ENCODE assay signal across 8 mouse cellular contexts in the genomic region with DNA sequence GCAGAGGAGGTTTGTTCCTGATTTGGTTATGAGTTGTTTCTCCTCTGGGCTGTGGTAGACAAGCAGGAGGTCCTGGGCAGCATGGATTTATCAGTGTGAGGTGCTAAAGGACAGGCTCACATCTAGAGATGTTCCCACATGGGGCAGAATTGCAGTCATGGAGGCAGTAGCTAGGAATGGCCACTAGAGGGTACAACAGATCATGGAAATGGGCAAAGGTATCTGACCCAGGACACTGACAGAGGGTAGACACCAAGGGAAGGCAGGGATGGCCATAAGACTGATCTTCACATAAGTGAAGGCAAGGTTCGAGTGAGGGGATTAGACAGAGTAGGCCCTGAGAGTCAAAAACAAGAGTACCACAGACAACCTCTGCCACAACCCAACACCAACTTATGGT. TPM values are rescaled to one million over a fixed set of nuclear protein-coding genes. Genes with fewer than 3 reads are reported as not detected.
DNase-seq lines count a peak whose midpoint lies in the region; ATAC-seq lines count a peak whose summit lies in the region.

No protein-coding gene starts in this region.

- H3K9ac ChIP-seq in neural tube, embryonic 15.5 days (replicated peaks), result no peak overlapping the region
- H3K9ac ChIP-seq in hindbrain, embryonic 15.5 days, result no peak overlapping the region

- no peak for ATAC-seq in neural tube, embryonic 15.5 days (ENCODE audit: low FRiP score)
- ATAC-seq in hindbrain, embryonic 15.5 days (ENCODE audit: low FRiP score, low read depth), result peak; percentile 42; the same call in 1 of the 2 replicates

- H3K4me3 ChIP-seq in neural tube, embryonic 15.5 days (replicated peaks), result no peak overlapping the region
- H3K4me3 ChIP-seq in hindbrain, embryonic 15.5 days, result no peak overlapping the region

- no peak overlapping the region for H3K27ac ChIP-seq in neural tube, embryonic 15.5 days (replicated peaks)
- no peak overlapping the region for H3K27ac ChIP-seq in hindbrain, embryonic 15.5 days (replicated peaks)

- DNase-seq in neural tube, embryonic 10.5 days (ENCODE audit: extremely low spot score, low spot score), result peak; percentile 34
- DNase-seq in adrenal gland, postnatal 14 days, result peak; percentile 74
- peak; percentile 47 for DNase-seq in embryo, embryonic 9.5 days (ENCODE audit: extremely low spot score)
- peak; percentile 40 to 66 for DNase-seq in layer of hippocampus, postnatal 14 days (ENCODE audit: low spot score in 2 of 2)
- peak; percentile 44 for DNase-seq in mesoderm, embryonic 11.5 days (ENCODE audit: low read depth, low spot score)
- peak; percentile 58 for DNase-seq in thymus, postnatal 14 days

- H3K9me3 ChIP-seq in neural tube, embryonic 15.5 days (replicated peaks), result no peaks in the 10 kb centered on the region
- H3K9me3 ChIP-seq in hindbrain, embryonic 15.5 days, result no peaks in the 10 kb centered on the region

- H3K4me2 ChIP-seq in neural tube, embryonic 15.5 days, result no peak overlapping the region
- no peak overlapping the region for H3K4me2 ChIP-seq in hindbrain, embryonic 15.5 days

- H3K36me3 ChIP-seq in neural tube, embryonic 15.5 days, result peaks cover 22% of the 10 kb centered on the region
- H3K36me3 ChIP-seq in hindbrain, embryonic 15.5 days, result peaks cover 23% of the 10 kb centered on the region

- H3K4me1 ChIP-seq in neural tube, embryonic 15.5 days, result no peaks in the 10 kb centered on the region
- no peaks in the 10 kb centered on the region for H3K4me1 ChIP-seq in hindbrain, embryonic 15.5 days (replicated peaks)

- WGBS in neural tube, embryonic 15.5 days, result 67% methylated on average over 1 of the region's 1 CpGs
- WGBS in hindbrain, embryonic 15.5 days, result 60% methylated on average over 1 of the region's 1 CpGs

- no peaks in the 10 kb centered on the region for H3K27me3 ChIP-seq in neural tube, embryonic 15.5 days (replicated peaks)
- H3K27me3 ChIP-seq in hindbrain, embryonic 15.5 days, result no peaks in the 10 kb centered on the region

RNA-seq across cellular contexts. Expression of gene Atp5k, which starts 7.1 kb away (rescaled TPM):
- polyA plus RNA-seq in neural tube, embryonic 15.5 days (2015; fragmentation: Nextera tagmentation; extraction: Ambion mirVana), result 430 and 482 TPM in 2 replicates
- total RNA-seq in adrenal gland, postnatal 14 days (2021), result 964 and 993 TPM in 2 replicates
- polyA plus RNA-seq in hindbrain, embryonic 15.5 days (2015; fragmentation: Nextera tagmentation; extraction: Ambion mirVana), result 430 and 504 TPM in 2 replicates
- total RNA-seq in layer of hippocampus, postnatal 14 days (2021), result 100 to 1,000 TPM; 331 to 343 TPM

RNA-seq across cellular contexts. Expression of gene Mfsd7a, which starts 21.5 kb away (rescaled TPM):
- 0.19 and 0.34 TPM in 2 replicates for polyA plus RNA-seq in neural tube, embryonic 15.5 days (2015; fragmentation: Nextera tagmentation; extraction: Ambion mirVana)
- total RNA-seq in adrenal gland, postnatal 14 days (2021), result 0.89 and 1.4 TPM in 2 replicates
- 0.09 and 0.22 TPM in 2 replicates for polyA plus RNA-seq in hindbrain, embryonic 15.5 days (2015; fragmentation: Nextera tagmentation; extraction: Ambion mirVana)
- under 1 TPM; 0.58 to 0.98 TPM for total RNA-seq in layer of hippocampus, postnatal 14 days (2021)

RNA-seq across cellular contexts. Expression of gene Pcgf3, which starts 33.8 kb away (rescaled TPM):
- 24.7 and 25.5 TPM in 2 replicates for polyA plus RNA-seq in neural tube, embryonic 15.5 days (2015; fragmentation: Nextera tagmentation; extraction: Ambion mirVana)
- 41.7 and 42.5 TPM in 2 replicates for total RNA-seq in adrenal gland, postnatal 14 days (2021)
- polyA plus RNA-seq in hindbrain, embryonic 15.5 days (2015; fragmentation: Nextera tagmentation; extraction: Ambion mirVana), result 24.0 and 24.3 TPM in 2 replicates
- total RNA-seq in layer of hippocampus, postnatal 14 days (2021), result 10 to 100 TPM; 57.2 to 60.4 TPM

RNA-seq across cellular contexts. Expression of gene Pde6b, which starts 39.0 kb away (rescaled TPM):
- polyA plus RNA-seq in neural tube, embryonic 15.5 days (2015; fragmentation: Nextera tagmentation; extraction: Ambion mirVana), result 0.29 and 0.34 TPM in 2 replicates
- total RNA-seq in adrenal gland, postnatal 14 days (2021), result not detected in 2 replicates
- 0.12 and 0.13 TPM in 2 replicates for polyA plus RNA-seq in hindbrain, embryonic 15.5 days (2015; fragmentation: Nextera tagmentation; extraction: Ambion mirVana)
- total RNA-seq in layer of hippocampus, postnatal 14 days (2021), result under 1 TPM in 1 of 2 experiments, not detected in 1; 0.43 TPM

RNA-seq across cellular contexts. Expression of gene Gm42517, which starts 59.5 kb away (rescaled TPM):
- polyA plus RNA-seq in neural tube, embryonic 15.5 days (2015; fragmentation: Nextera tagmentation; extraction: Ambion mirVana), result 2.4 and 3.0 TPM in 2 replicates
- total RNA-seq in adrenal gland, postnatal 14 days (2021), result 0.19 and 0.37 TPM in 2 replicates
- 2.8 and 3.8 TPM in 2 replicates for polyA plus RNA-seq in hindbrain, embryonic 15.5 days (2015; fragmentation: Nextera tagmentation; extraction: Ambion mirVana)
- total RNA-seq in layer of hippocampus, postnatal 14 days (2021), result 10 to 100 TPM; 67.5 to 69.3 TPM
